Mouse (Mus musculus) midbrain, embryonic 12.5 days (tissue): ENCODE results near the gene Rexo5. TPM values are rescaled to one million over a fixed set of nuclear protein-coding genes. Genes with fewer than 3 reads are reported as not detected.
A peak's percentile ranks its signal among the peaks of the same experiment; 100 is the strongest.

Experiments used
- ATAC-seq: fragments of 200-750 bp; cut with Nextera tagmentation; 2 replicates; pipeline ENCODE4 v1.8.0; 2017; ENCODE audit warnings: low read depth, moderate TSS enrichment, moderate library complexity; ENCODE audit not compliant: low FRiP score
- H3K27ac ChIP-seq: fragments of 300-500 bp; sonication (generic); replicated peaks from 2 replicates; pipeline ENCODE4 v1.5.1; 2016; ENCODE audit warnings: mild to moderate bottlenecking
- H3K27me3 ChIP-seq: fragments of 300-500 bp; sonication (generic); 2 replicates; pipeline ENCODE4 v1.6.1; 2016; ENCODE audit warnings: mild to moderate bottlenecking
- H3K36me3 ChIP-seq: fragments of 300-500 bp; sonication (generic); 2 replicates; pipeline ENCODE4 v1.6.1; 2016
- H3K4me1 ChIP-seq: fragments of 300-500 bp; sonication (generic); 2 replicates; pipeline ENCODE4 v1.6.1; 2016
- H3K4me2 ChIP-seq: fragments of 300-500 bp; sonication (generic); replicated peaks from 2 replicates; pipeline ENCODE4 v1.6.1; 2016; ENCODE audit warnings: mild to moderate bottlenecking, moderate library complexity
- H3K4me3 ChIP-seq: fragments of 300-500 bp; sonication (generic); 2 replicates; pipeline ENCODE4 v1.5.1; 2016; ENCODE audit warnings: mild to moderate bottlenecking
- H3K9ac ChIP-seq: fragments of 300-500 bp; sonication (generic); replicated peaks from 2 replicates; pipeline ENCODE4 v1.6.1; 2016; ENCODE audit warnings: mild to moderate bottlenecking, moderate library complexity
- H3K9me3 ChIP-seq: fragments of 300-500 bp; sonication (generic); 2 replicates; pipeline ENCODE4 v1.6.1; 2016; ENCODE audit warnings: mild to moderate bottlenecking
- WGBS: fragments of 180-500 bp; shearing (Covaris S2); methylation state at CpG from one replicate; pipeline ENCODE4 v1.1.7; 2016; 5-methylcytosine and 5-hydroxymethylcytosine counted together
- polyA plus RNA-seq: library from polyadenylated mRNA; unstranded; fragments of >200 nt; fragmentation: Nextera tagmentation; extraction: Ambion mirVana; gene quantifications from 2 replicates; pipeline ENCODE4 v1.2.1, GENCODE M21; 2016

Gene Rexo5
- 21.9 and 27.6 TPM in 2 replicates for polyA plus RNA-seq

GRCm38 (mm10) chr7:119793586-119794250 is at the start of gene Rexo5, which contains the start of gene Eri2:
Rexo5 (plus strand) TSS chr7:119794006.
Eri2 (minus strand) TSS chr7:119794058.
- peak within 1 kb of the TSS; percentile 81 for H3K9ac ChIP-seq
- peak within 1 kb of the TSS; percentile 75 for H3K4me2 ChIP-seq
- H3K36me3 ChIP-seq = peaks cover 19% of the 10 kb centered on the region
- ATAC-seq = peak; percentile 99
- peaks cover 12% of the 10 kb centered on the region for H3K4me1 ChIP-seq
- peak within 1 kb of the TSS; percentile 79 for H3K27ac ChIP-seq
- WGBS = under 1% methylated on average over 53 of the region's 53 CpGs
- peak within 1 kb of the TSS; percentile 75 for H3K4me3 ChIP-seq
- no peaks in the 10 kb centered on the region for H3K9me3 ChIP-seq
- H3K27me3 ChIP-seq = no peaks in the 10 kb centered on the region

- Histone ChIP-seq H3K27me3 (no peaks in the 10 kb centered on the region; the same call in 1 of the 2 replicates), H3K36me3 (no peaks in the 10 kb centered on the region), H3K4me1 (peaks cover 5% of the 10 kb centered on the region), H3K4me2 (peak overlapping the region; percentile 43), H3K27ac (no peak overlapping the region), H3K4me3 (peak overlapping the region; percentile 22), H3K9ac (no peak overlapping the region), H3K9me3 (no peaks in the 10 kb centered on the region)
- 8% methylated on average over 34 of the region's 34 CpGs for WGBS
- peak; percentile 58; the same call in 1 of the 2 replicates for ATAC-seq
Observed at GRCm38 (mm10) chr7:119744321-119744720, 49.5 kb upstream of the Rexo5 start.

- no peak overlapping the region for H3K4me2 ChIP-seq
- H3K9me3 ChIP-seq = no peaks in the 10 kb centered on the region
- WGBS = 83% methylated on average over 1 of the region's 1 CpGs
- H3K4me1 ChIP-seq = peaks cover 5% of the 10 kb centered on the region
- H3K36me3 ChIP-seq = no peaks in the 10 kb centered on the region
- H3K4me3 ChIP-seq = no peak overlapping the region
- no peak overlapping the region for H3K27ac ChIP-seq
- no peak overlapping the region for H3K9ac ChIP-seq
- H3K27me3 ChIP-seq = no peaks in the 10 kb centered on the region; the same call in 1 of the 2 replicates
- ATAC-seq = no peak
Observed at GRCm38 (mm10) chr7:119745869-119746268, 47.9 kb upstream of the Rexo5 start.

- H3K36me3 ChIP-seq = no peaks in the 10 kb centered on the region
- no peak overlapping the region for H3K9ac ChIP-seq
- no peaks in the 10 kb centered on the region for H3K27me3 ChIP-seq
- H3K4me3 ChIP-seq = no peak overlapping the region
- peaks cover 5% of the 10 kb centered on the region for H3K4me1 ChIP-seq
- no peak for ATAC-seq
- H3K9me3 ChIP-seq = no peaks in the 10 kb centered on the region
- WGBS = 86% methylated on average over 1 of the region's 2 CpGs
- no peak overlapping the region for H3K4me2 ChIP-seq
- H3K27ac ChIP-seq = no peak overlapping the region
Observed at GRCm38 (mm10) chr7:119748761-119749160, 45.0 kb upstream of the Rexo5 start.

GRCm38 (mm10) chr7:119749942-119750341 is 43.9 kb upstream of the Rexo5 start:
- Histone ChIP-seq H3K4me2 (no peak overlapping the region), H3K4me3 (no peak overlapping the region), H3K36me3 (no peaks in the 10 kb centered on the region), H3K27me3 (no peaks in the 10 kb centered on the region), H3K9ac (no peak overlapping the region), H3K9me3 (no peaks in the 10 kb centered on the region), H3K27ac (no peak overlapping the region), H3K4me1 (no peaks in the 10 kb centered on the region)
- no peak for ATAC-seq
- 61% methylated on average over 2 of the region's 2 CpGs for WGBS

- Histone ChIP-seq H3K4me3 (no peak overlapping the region), H3K4me1 (no peaks in the 10 kb centered on the region), H3K27me3 (no peaks in the 10 kb centered on the region), H3K9ac (no peak overlapping the region), H3K36me3 (no peaks in the 10 kb centered on the region), H3K27ac (no peak overlapping the region), H3K4me2 (no peak overlapping the region), H3K9me3 (no peaks in the 10 kb centered on the region)
- no peak for ATAC-seq
- WGBS = 83% methylated on average over 1 of the region's 1 CpGs
Observed at GRCm38 (mm10) chr7:119753696-119754095, 40.1 kb upstream of the Rexo5 start.

- no peak within 1 kb of the TSS for H3K9ac ChIP-seq
- no peak within 1 kb of the TSS for H3K4me3 ChIP-seq
- no peaks in the 10 kb centered on the region for H3K4me1 ChIP-seq
- H3K9me3 ChIP-seq = no peaks in the 10 kb centered on the region
- H3K27ac ChIP-seq = no peak within 1 kb of the TSS
- no peaks in the 10 kb centered on the region for H3K27me3 ChIP-seq
- ATAC-seq = no peak
- H3K4me2 ChIP-seq = no peak within 1 kb of the TSS
- H3K36me3 ChIP-seq = no peaks in the 10 kb centered on the region
- WGBS = 84% methylated on average over 11 of the region's 11 CpGs
Observed at GRCm38 (mm10) chr7:119760527-119760951, 33.3 kb upstream of the Rexo5 start, which contains the start of gene Acsm3. Acsm3 (plus strand) TSS chr7:119760923.

- WGBS = 74% methylated on average over 4 of the region's 4 CpGs
- no peak overlapping the region for H3K4me3 ChIP-seq
- H3K27me3 ChIP-seq = no peaks in the 10 kb centered on the region
- H3K9ac ChIP-seq = no peak overlapping the region
- no peaks in the 10 kb centered on the region for H3K36me3 ChIP-seq
- ATAC-seq = no peak
- H3K4me2 ChIP-seq = no peak overlapping the region
- no peaks in the 10 kb centered on the region for H3K4me1 ChIP-seq
- H3K27ac ChIP-seq = no peak overlapping the region
- H3K9me3 ChIP-seq = no peaks in the 10 kb centered on the region
Observed at GRCm38 (mm10) chr7:119762166-119762697, 31.6 kb upstream of the Rexo5 start.

GRCm38 (mm10) chr7:119764377-119764776 is 29.4 kb upstream of the Rexo5 start:
- Histone ChIP-seq H3K9me3 (no peaks in the 10 kb centered on the region), H3K36me3 (no peaks in the 10 kb centered on the region), H3K4me1 (no peaks in the 10 kb centered on the region), H3K4me3 (no peak overlapping the region), H3K27me3 (no peaks in the 10 kb centered on the region), H3K27ac (no peak overlapping the region), H3K9ac (no peak overlapping the region), H3K4me2 (no peak overlapping the region)
- WGBS = 93% methylated on average over 3 of the region's 3 CpGs
- no peak for ATAC-seq

- Histone ChIP-seq H3K4me2 (no peak overlapping the region), H3K9me3 (no peaks in the 10 kb centered on the region), H3K4me1 (no peaks in the 10 kb centered on the region), H3K9ac (no peak overlapping the region), H3K27me3 (no peaks in the 10 kb centered on the region), H3K4me3 (no peak overlapping the region), H3K36me3 (no peaks in the 10 kb centered on the region), H3K27ac (no peak overlapping the region)
- no peak for ATAC-seq
- 89% methylated on average over 6 of the region's 6 CpGs for WGBS
Observed at GRCm38 (mm10) chr7:119766996-119767395, 26.8 kb upstream of the Rexo5 start.

- no peak for ATAC-seq
- Histone ChIP-seq H3K4me1 (no peaks in the 10 kb centered on the region), H3K27ac (no peak overlapping the region), H3K9ac (no peak overlapping the region), H3K4me3 (no peak overlapping the region), H3K27me3 (no peaks in the 10 kb centered on the region), H3K4me2 (no peak overlapping the region), H3K9me3 (no peaks in the 10 kb centered on the region), H3K36me3 (no peaks in the 10 kb centered on the region)
- WGBS = 95% methylated on average over 8 of the region's 8 CpGs
Observed at GRCm38 (mm10) chr7:119769895-119770294, 23.9 kb upstream of the Rexo5 start.

- Histone ChIP-seq H3K27me3 (no peaks in the 10 kb centered on the region), H3K4me3 (no peak overlapping the region), H3K9ac (no peak overlapping the region), H3K9me3 (no peaks in the 10 kb centered on the region), H3K27ac (no peak overlapping the region), H3K4me2 (no peak overlapping the region), H3K36me3 (peaks cover 45% of the 10 kb centered on the region), H3K4me1 (no peaks in the 10 kb centered on the region)
- WGBS = 96% methylated on average over 2 of the region's 2 CpGs
- ATAC-seq = no peak
Observed at GRCm38 (mm10) chr7:119783453-119783852, 10.4 kb upstream of the Rexo5 start.
